Mouse (Mus musculus) embryonic facial prominence, embryonic 10.5 days (tissue): ENCODE measurements around the gene Znrf1. TPM values are rescaled to one million over a fixed set of nuclear protein-coding genes. Genes with fewer than 3 reads are reported as not detected.

Experiments
- DNase-seq: peaks from one replicate; pipeline ENCODE4 v3.0.0-alpha.2; 2017; ENCODE audit warnings: low spot score
- H3K27ac ChIP-seq: fragments of 300-500 bp; sonication (generic); replicated peaks from 2 replicates; pipeline ENCODE4 v1.5.1; 2016; ENCODE audit warnings: mild to moderate bottlenecking
- H3K27me3 ChIP-seq: fragments of 300-500 bp; sonication (generic); replicated peaks from 2 replicates; pipeline ENCODE4 v1.6.1; 2016; ENCODE audit warnings: low read depth, mild to moderate bottlenecking; ENCODE audit not compliant: poor library complexity, severe bottlenecking
- H3K36me3 ChIP-seq: fragments of 300-500 bp; sonication (generic); replicated peaks from 2 replicates; pipeline ENCODE4 v1.6.1; 2016; ENCODE audit warnings: mild to moderate bottlenecking, moderate library complexity
- H3K4me1 ChIP-seq: fragments of 300-500 bp; sonication (generic); 2 replicates; pipeline ENCODE4 v1.6.1; 2016
- H3K4me3 ChIP-seq: fragments of 300-500 bp; sonication (generic); 2 replicates; pipeline ENCODE4 v1.5.1; 2016; ENCODE audit warnings: mild to moderate bottlenecking, moderate library complexity
- H3K9me3 ChIP-seq: fragments of 300-500 bp; sonication (generic); 2 replicates; pipeline ENCODE4 v1.6.1; 2016; ENCODE audit warnings: mild to moderate bottlenecking
- WGBS: fragments of 180-500 bp; shearing (Covaris S2); methylation state at CpG from one replicate; pipeline ENCODE4 v1.1.7; 2016; 5-methylcytosine and 5-hydroxymethylcytosine counted together
- polyA plus RNA-seq: library from polyadenylated mRNA; unstranded; fragments of >200 nt; fragmentation: Nextera tagmentation; extraction: Ambion mirVana; gene quantifications from 2 replicates; pipeline ENCODE4 v1.2.1, GENCODE M21; 2016

Gene Znrf1
- polyA plus RNA-seq, 1 experiment from 2014 or later, result 36.3 TPM

DNA sequence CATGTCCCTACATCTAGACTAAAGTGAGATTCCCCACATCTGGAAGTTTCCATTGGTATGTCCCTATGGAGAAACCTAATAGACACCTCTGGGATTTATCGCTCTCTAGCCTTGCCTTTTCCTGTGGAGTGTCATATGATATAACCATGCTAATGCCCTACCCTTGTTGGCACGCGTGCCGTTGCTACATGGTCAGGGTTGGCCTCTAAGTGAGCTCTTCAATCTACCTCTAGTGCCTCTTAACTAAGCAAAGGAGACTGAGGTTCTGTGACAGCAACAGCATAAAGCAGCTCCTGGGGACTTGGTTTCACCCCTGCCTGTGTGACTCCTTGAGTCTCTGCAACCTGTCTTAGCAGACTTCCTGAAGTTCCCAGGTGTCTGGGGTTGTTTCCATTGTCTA, 82.4 kb downstream of the Znrf1 start:
- Histone ChIP-seq H3K36me3 (peaks cover 69% of the 10 kb centered on the region), H3K4me1 (peaks cover 3% of the 10 kb centered on the region; the same call in 1 of the 2 replicates)

GRCm38 (mm10) chr8:111619936-111620335, 84.0 kb downstream of the Znrf1 start:
- H3K9me3 ChIP-seq, result no peaks in the 10 kb centered on the region
- no peak overlapping the region for H3K27ac ChIP-seq
- H3K27me3 ChIP-seq, result no peaks in the 10 kb centered on the region
- peaks cover 69% of the 10 kb centered on the region for H3K36me3 ChIP-seq
- 72% methylated on average over 1 of the region's 1 CpGs for WGBS
- no peak overlapping the region for H3K4me3 ChIP-seq
- H3K4me1 ChIP-seq, result peaks cover 3% of the 10 kb centered on the region; the same call in 1 of the 2 replicates
- DNase-seq, result no peak

More for the DNA sequence above, 82.4 kb downstream of the Znrf1 start:
- no peaks in the 10 kb centered on the region for H3K9me3 ChIP-seq
- no peak overlapping the region for H3K4me3 ChIP-seq
- WGBS, result 96% methylated on average over 4 of the region's 4 CpGs
- no peak for DNase-seq
- H3K27me3 ChIP-seq, result no peaks in the 10 kb centered on the region
- no peak overlapping the region for H3K27ac ChIP-seq

DNA sequence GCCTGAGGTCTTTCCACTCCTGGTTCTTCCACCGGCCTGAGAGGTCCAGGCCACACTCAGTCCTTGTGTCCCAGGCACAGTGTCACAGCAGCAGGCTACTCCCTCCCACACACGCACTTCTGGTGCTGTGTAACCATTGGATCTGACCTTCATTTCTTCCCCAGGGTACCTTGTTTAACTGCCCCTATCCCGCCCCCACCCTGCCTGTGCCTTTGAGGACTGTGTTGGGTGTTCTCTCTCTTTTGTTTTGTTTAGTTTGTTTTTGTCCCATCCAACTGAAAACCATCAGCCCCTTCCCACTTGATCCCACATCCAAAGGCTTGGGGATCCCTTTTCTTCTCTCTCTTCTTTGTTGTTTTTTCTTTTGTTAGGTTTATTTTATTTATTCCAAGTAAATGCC, 86.2 kb downstream of the Znrf1 start:
- H3K9me3 ChIP-seq, result no peaks in the 10 kb centered on the region
- no peak for DNase-seq
- H3K27ac ChIP-seq, result 0 out of 2 replicates have a peak overlapping the region, but pooled peaks have one; percentile 11
- no peaks in the 10 kb centered on the region; the same call in 1 of the 2 replicates for H3K4me1 ChIP-seq
- no peak overlapping the region for H3K4me3 ChIP-seq
- H3K27me3 ChIP-seq, result no peaks in the 10 kb centered on the region
- 69% methylated on average over 3 of the region's 3 CpGs for WGBS
- peaks cover 74% of the 10 kb centered on the region for H3K36me3 ChIP-seq

DNA sequence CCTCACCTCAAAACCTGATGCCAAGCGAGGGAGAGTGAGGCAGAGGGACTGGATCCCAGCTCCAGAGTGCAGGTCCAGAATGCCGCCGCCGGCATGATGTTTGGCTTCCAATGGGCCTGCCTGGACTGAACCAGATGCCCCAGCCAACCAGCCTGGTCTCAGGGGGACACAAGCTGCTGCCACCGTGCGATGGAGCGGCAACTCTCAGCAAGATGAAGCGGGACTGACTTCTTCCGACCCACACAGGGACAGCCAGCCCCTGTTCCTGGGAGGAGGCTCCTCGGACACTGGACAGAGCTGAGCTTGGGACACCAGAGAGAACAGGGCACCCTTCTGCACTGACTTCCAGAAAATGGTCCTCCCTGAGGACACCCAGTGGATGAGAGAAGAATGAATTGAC, 86.7 kb downstream of the Znrf1 start:
- Histone ChIP-seq H3K36me3 (peaks cover 79% of the 10 kb centered on the region), H3K9me3 (no peaks in the 10 kb centered on the region), H3K4me1 (no peaks in the 10 kb centered on the region; the same call in 1 of the 2 replicates), H3K4me3 (no peak overlapping the region), H3K27ac (no peak overlapping the region), H3K27me3 (no peaks in the 10 kb centered on the region)
- no peak for DNase-seq
- 88% methylated on average over 10 of the region's 10 CpGs for WGBS

GRCm38 (mm10) chr8:111624081-111624852, 88.4 kb downstream of the Znrf1 start:
- WGBS, result 85% methylated on average over 12 of the region's 12 CpGs
- Histone ChIP-seq H3K27ac (no peak overlapping the region), H3K9me3 (no peaks in the 10 kb centered on the region), H3K27me3 (no peaks in the 10 kb centered on the region), H3K36me3 (peaks cover 80% of the 10 kb centered on the region), H3K4me1 (no peaks in the 10 kb centered on the region; the same call in 1 of the 2 replicates), H3K4me3 (no peak overlapping the region)
- no peak for DNase-seq

DNA sequence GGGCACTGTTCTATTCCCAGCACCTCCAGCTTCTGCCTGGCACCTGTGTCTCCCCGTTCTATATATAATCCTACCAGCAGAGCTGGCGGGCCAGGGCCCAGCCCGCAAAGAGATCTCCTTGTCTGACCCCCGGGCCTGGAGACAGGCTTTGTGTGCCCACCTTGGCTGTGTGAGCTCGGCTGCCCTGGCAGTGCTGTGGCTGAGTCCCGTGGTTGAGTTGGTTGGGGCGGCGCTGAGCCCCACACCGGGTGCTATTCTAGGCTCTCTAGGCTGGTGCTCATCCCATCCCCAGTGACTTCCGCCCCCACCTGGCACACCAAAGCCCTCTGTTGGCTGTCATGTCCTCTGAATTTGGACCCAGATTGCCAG, 88.9 kb downstream of the Znrf1 start:
- Histone ChIP-seq H3K27ac (no peak overlapping the region), H3K27me3 (no peaks in the 10 kb centered on the region), H3K4me1 (peaks cover 5% of the 10 kb centered on the region; the same call in 1 of the 2 replicates), H3K9me3 (no peaks in the 10 kb centered on the region), H3K36me3 (peaks cover 74% of the 10 kb centered on the region), H3K4me3 (no peak overlapping the region)
- 92% methylated on average over 10 of the region's 10 CpGs for WGBS
- no peak for DNase-seq

GRCm38 (mm10) chr8:111625694-111626527, 90.0 kb downstream of the Znrf1 start:
- Histone ChIP-seq H3K4me3 (no peak overlapping the region), H3K27ac (no peak overlapping the region), H3K4me1 (peaks cover 9% of the 10 kb centered on the region; the same call in 1 of the 2 replicates), H3K36me3 (peaks cover 65% of the 10 kb centered on the region), H3K9me3 (no peaks in the 10 kb centered on the region), H3K27me3 (no peaks in the 10 kb centered on the region)
- 37% methylated on average over 6 of the region's 6 CpGs for WGBS
- DNase-seq, result peak; percentile 78

DNA sequence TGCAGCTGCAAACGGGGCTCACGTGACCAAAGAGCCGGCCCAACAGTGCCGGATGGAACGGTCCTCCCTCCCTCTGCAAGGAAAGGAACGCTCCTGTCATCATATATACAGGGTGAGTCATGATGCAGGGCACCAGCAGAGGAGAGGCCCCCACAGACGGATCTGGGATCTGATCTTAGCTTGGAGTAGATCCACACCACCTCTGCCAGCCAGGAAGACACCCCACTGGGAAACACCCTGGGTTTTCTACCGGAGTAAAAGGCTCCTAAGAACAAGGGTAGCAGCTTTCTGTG, 90.6 kb downstream of the Znrf1 start:
- DNase-seq, result no peak
- WGBS, result 80% methylated on average over 8 of the region's 8 CpGs
- Histone ChIP-seq H3K4me1 (peaks cover 9% of the 10 kb centered on the region; the same call in 1 of the 2 replicates), H3K27me3 (no peaks in the 10 kb centered on the region), H3K36me3 (peaks cover 59% of the 10 kb centered on the region), H3K27ac (no peak overlapping the region), H3K4me3 (no peak overlapping the region), H3K9me3 (no peaks in the 10 kb centered on the region)

- Histone ChIP-seq H3K27me3 (no peaks in the 10 kb centered on the region), H3K36me3 (peaks cover 55% of the 10 kb centered on the region), H3K4me3 (no peak overlapping the region), H3K4me1 (peaks cover 9% of the 10 kb centered on the region; the same call in 1 of the 2 replicates), H3K27ac (no peak overlapping the region), H3K9me3 (no peaks in the 10 kb centered on the region)
- no peak for DNase-seq
- WGBS, result 93% methylated on average over 14 of the region's 14 CpGs
These were observed 91.0 kb downstream of the Znrf1 start for GRCm38 (mm10) chr8:111626933-111627332.

GRCm38 (mm10) chr8:111627923-111628322, 92.0 kb downstream of the Znrf1 start:
- WGBS, result 95% methylated on average over 9 of the region's 9 CpGs
- no peaks in the 10 kb centered on the region for H3K9me3 ChIP-seq

GRCm38 (mm10) chr8:111628401-111628800, 92.5 kb downstream of the Znrf1 start:
- Histone ChIP-seq H3K4me3 (no peak overlapping the region), H3K4me1 (peaks cover 9% of the 10 kb centered on the region; the same call in 1 of the 2 replicates), H3K36me3 (peaks cover 41% of the 10 kb centered on the region), H3K27me3 (no peaks in the 10 kb centered on the region), H3K9me3 (0 out of 2 replicates have a peak, but pooled peaks cover 2% of the 10 kb centered on the region), H3K27ac (no peak overlapping the region)
- DNase-seq, result no peak
- WGBS, result 95% methylated on average over 12 of the region's 12 CpGs

More at GRCm38 (mm10) chr8:111627923-111628322, 92.0 kb downstream of the Znrf1 start:
- no peak for DNase-seq
- Histone ChIP-seq H3K4me3 (no peak overlapping the region), H3K27me3 (no peaks in the 10 kb centered on the region), H3K27ac (no peak overlapping the region), H3K36me3 (peaks cover 45% of the 10 kb centered on the region), H3K4me1 (peaks cover 9% of the 10 kb centered on the region; the same call in 1 of the 2 replicates)

GRCm38 (mm10) chr8:111628894-111629501, 93.1 kb downstream of the Znrf1 start:
- DNase-seq, result no peak
- whole genome bisulfite sequencing, result 90% methylated on average over 19 of the region's 19 CpGs
- H3K4me3 ChIP-seq, result no peak overlapping the region
- peaks cover 9% of the 10 kb centered on the region; the same call in 1 of the 2 replicates for H3K4me1 ChIP-seq
- peaks cover 37% of the 10 kb centered on the region for H3K36me3 ChIP-seq
- H3K9me3 ChIP-seq, result 0 out of 2 replicates have a peak, but pooled peaks cover 3% of the 10 kb centered on the region
- no peak overlapping the region for H3K27ac ChIP-seq
- H3K27me3 ChIP-seq, result no peaks in the 10 kb centered on the region
